Mouse (Mus musculus) frontal cortex, postnatal 36 days (tissue): ENCODE results near the gene Kat2b.
"Not testable (repeated sequence)": the region's sequence is repeated elsewhere in the genome, so short reads cannot be mapped to it uniquely, and the experiment has no call there.

Source experiments
- DNase-seq, 2 experiments: peaks; one replicate each; pipeline ENCODE4 v3.0.0; 2022; ENCODE audit warnings: low spot score in 2 of 2

Gene Kat2b

GRCm38 (mm10) chr17:53566161-53566918, at the start of gene Kat2b:
Kat2b (plus strand) TSS chr17:53566861.
- DNase-seq, result no peak

- DNase-seq, result no peak
Measured at GRCm38 (mm10) chr17:53519364-53519763, 47.3 kb upstream of the Kat2b start.

GRCm38 (mm10) chr17:53520509-53520908, 46.2 kb upstream of the Kat2b start:
- DNase-seq, result no peak

- DNase-seq, result no peak
Measured at GRCm38 (mm10) chr17:53528034-53528433, 38.6 kb upstream of the Kat2b start.

GRCm38 (mm10) chr17:53531160-53531559, 35.5 kb upstream of the Kat2b start:
- no peak for DNase-seq

- no peak for DNase-seq
Measured at GRCm38 (mm10) chr17:53532425-53532824, 34.2 kb upstream of the Kat2b start.

- DNase-seq, result not testable (repeated sequence)
Measured at GRCm38 (mm10) chr17:53539351-53539750, 27.3 kb upstream of the Kat2b start, which contains the start of gene Pp2d1. Pp2d1 (minus strand) TSS chr17:53539451.

- no peak for DNase-seq
Measured at GRCm38 (mm10) chr17:53542536-53542935, 24.1 kb upstream of the Kat2b start.

GRCm38 (mm10) chr17:53543591-53544324, 22.9 kb upstream of the Kat2b start:
- peak; percentile 17 to 18 for DNase-seq

GRCm38 (mm10) chr17:53551306-53552299, 15.1 kb upstream of the Kat2b start:
- DNase-seq, result no peak

GRCm38 (mm10) chr17:53554088-53554487, 12.6 kb upstream of the Kat2b start:
- DNase-seq, result no peak

- no peak for DNase-seq
Measured at GRCm38 (mm10) chr17:53554813-53555212, 11.8 kb upstream of the Kat2b start.

GRCm38 (mm10) chr17:53557443-53557842, 9.2 kb upstream of the Kat2b start:
- DNase-seq, result no peak

- no peak for DNase-seq
Measured at GRCm38 (mm10) chr17:53559646-53560045, 7.0 kb upstream of the Kat2b start.

- DNase-seq, result no peak
Measured at GRCm38 (mm10) chr17:53561458-53562029, 5.1 kb upstream of the Kat2b start.

- DNase-seq, result no peak
Measured at GRCm38 (mm10) chr17:53564837-53565236, 1.8 kb upstream of the Kat2b start.

- DNase-seq, result peak; percentile 51 to 54
Measured at GRCm38 (mm10) chr17:53566919-53567345, 271 bp downstream of the Kat2b start.

- DNase-seq, result peak; percentile 24 to 26
Measured at GRCm38 (mm10) chr17:53567346-53568101, 863 bp downstream of the Kat2b start.

GRCm38 (mm10) chr17:53568118-53568517, 1.5 kb downstream of the Kat2b start:
- DNase-seq, result peak; percentile 46 to 51

- no peak for DNase-seq
Measured at GRCm38 (mm10) chr17:53568734-53569386, 2.2 kb downstream of the Kat2b start.
